Mouse (Mus musculus): ENCODE results near the gene Huwe1. TPM values are rescaled to one million over a fixed set of nuclear protein-coding genes. Genes with fewer than 3 reads are reported as not detected.

Huwe1 gene
- total RNA-seq, 1 experiment = 304 TPM

DNA sequence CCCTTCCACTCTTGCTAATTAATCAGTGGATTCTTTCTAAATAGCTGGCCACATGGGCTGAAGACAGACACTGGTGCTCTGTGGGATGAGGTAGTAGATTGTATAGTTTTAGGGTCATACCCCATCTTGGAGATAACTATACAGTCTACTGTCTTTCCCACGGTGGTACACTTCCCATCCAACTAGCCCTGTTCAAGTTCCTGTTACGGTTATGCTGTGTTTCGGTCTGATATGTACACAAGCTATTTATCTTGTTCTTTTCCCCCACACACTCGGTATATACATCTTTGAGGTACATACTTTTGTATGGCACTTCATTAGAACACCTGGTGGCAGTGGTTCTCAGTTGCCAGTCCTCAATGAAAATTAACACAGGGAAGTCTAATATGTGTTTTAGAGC is 111.7 kb downstream of the Huwe1 start:
- Histone ChIP-seq H3K27ac (ENCODE audit: insufficient read depth, low read depth, low read length, poor library complexity, severe bottlenecking) (no peak overlapping the region), H3K9me3 (ENCODE audit: control insufficient read depth, insufficient read depth, low read depth, low read length) (no peaks in the 10 kb centered on the region), H3K4me1 (ENCODE audit: control insufficient read depth in 2 of 2, insufficient read depth in 2 of 2, low read length in 2 of 2, poor library complexity in 1 of 2) (no peaks in the 10 kb centered on the region), H3K36me3 (ENCODE audit: control insufficient read depth, insufficient read depth, low read length, poor library complexity, severe bottlenecking) (peaks cover 33% of the 10 kb centered on the region), H3K4me3 (ENCODE audit: insufficient read depth in 1 of 2, low read depth in 1 of 2, low read length in 2 of 2, poor library complexity in 1 of 2, severe bottlenecking in 1 of 2) (no peak overlapping the region), H3K9ac (ENCODE audit: insufficient read depth, low read depth, low read length, poor library complexity, severe bottlenecking) (no peak overlapping the region)
- TF ChIP-seq HCFC1 (IDR thresholded peaks at IDR 0.05; ENCODE audit: borderline replicate concordance, insufficient read depth, low read length) (no peak), CHD2 (IDR thresholded peaks at IDR 0.05; ENCODE audit: low read depth, low read length) (no peak), ZNF384 (IDR thresholded peaks at IDR 0.05; ENCODE audit: low read depth, low read length) (no peak)
- in situ Hi-C loops (cut with MboI; ENCODE audit: low sequenced_read_pairs in 2 of 2, unreplicated experiment in 2 of 2) = loop anchor here in 1 of 2 experiments (10.0 kb wide), 1 partner anchor 47 kb away; no protein-coding TSS in a partner anchor
- no peak for DNase-seq (ENCODE audit: low read depth, low spot score)

DNA sequence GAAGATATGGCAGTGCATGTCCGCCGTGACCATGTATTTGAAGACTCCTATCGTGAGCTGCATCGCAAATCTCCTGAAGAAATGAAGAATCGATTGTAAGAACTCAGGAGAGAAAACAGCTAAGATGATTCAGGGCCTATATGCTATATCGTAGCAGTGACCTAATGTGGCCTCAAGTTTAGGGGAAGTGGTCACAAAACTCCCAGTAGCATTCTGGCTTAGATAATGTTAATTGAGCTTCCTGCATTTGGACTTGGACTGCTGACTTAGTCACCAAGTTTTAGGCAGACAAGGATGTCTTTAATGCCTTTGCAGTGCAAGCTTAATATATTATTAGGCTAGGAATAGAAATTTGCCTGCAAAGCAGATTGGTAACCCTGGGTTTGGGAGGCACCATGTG is 128.8 kb downstream of the Huwe1 start:
- Histone ChIP-seq H3K9ac (ENCODE audit: insufficient read depth, low read depth, low read length, poor library complexity, severe bottlenecking) (no peak overlapping the region), H3K36me3 (ENCODE audit: control insufficient read depth, insufficient read depth, low read length, poor library complexity, severe bottlenecking) (peaks cover 10% of the 10 kb centered on the region), H3K27ac (ENCODE audit: insufficient read depth, low read depth, low read length, poor library complexity, severe bottlenecking) (no peak overlapping the region), H3K4me3 (ENCODE audit: insufficient read depth in 1 of 2, low read depth in 1 of 2, low read length in 2 of 2, poor library complexity in 1 of 2, severe bottlenecking in 1 of 2) (no peak overlapping the region), H3K4me1 (ENCODE audit: control insufficient read depth in 2 of 2, insufficient read depth in 2 of 2, low read length in 2 of 2, poor library complexity in 1 of 2) (no peaks in the 10 kb centered on the region), H3K9me3 (ENCODE audit: control insufficient read depth, insufficient read depth, low read depth, low read length) (no peaks in the 10 kb centered on the region)
- DNase-seq (ENCODE audit: low read depth, low spot score) = no peak
- no peak for TF ChIP-seq ZC3H11A (IDR thresholded peaks at IDR 0.05; ENCODE audit: borderline replicate concordance, low read depth, low read length)
- TF ChIP-seq ZNF384 (IDR thresholded peaks at IDR 0.05; ENCODE audit: low read depth, low read length) = no peak
- no peak for TF ChIP-seq CHD2 (IDR thresholded peaks at IDR 0.05; ENCODE audit: low read depth, low read length)
- TF ChIP-seq HCFC1 (IDR thresholded peaks at IDR 0.05; ENCODE audit: borderline replicate concordance, insufficient read depth, low read length) = no peak
- TF ChIP-seq MAFK (IDR thresholded peaks at IDR 0.05; ENCODE audit: insufficient read depth, low read depth, low read length) = no peak
- in situ Hi-C loops (cut with MboI; ENCODE audit: low sequenced_read_pairs in 2 of 2, unreplicated experiment in 2 of 2) = no loop called here

DNA sequence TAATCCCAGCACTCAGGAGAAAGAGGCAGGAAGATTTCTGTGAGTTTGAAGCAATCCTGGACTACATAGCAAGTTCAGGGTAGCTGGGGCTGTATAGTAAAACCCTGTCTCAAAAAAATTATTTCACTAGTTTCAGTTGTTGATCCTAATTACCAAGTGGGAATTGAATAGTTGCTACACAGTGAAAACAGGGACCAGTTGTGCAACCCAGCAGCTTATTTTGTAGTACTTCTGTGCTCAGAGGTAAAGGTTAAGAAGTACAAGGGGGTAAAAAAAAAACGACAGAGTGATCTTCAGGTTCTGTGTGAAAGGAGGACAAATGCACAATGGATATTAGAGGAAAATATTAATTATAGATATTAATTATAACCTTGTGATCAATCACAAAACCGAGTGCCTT is 138.2 kb downstream of the Huwe1 start:
- H3K36me3 ChIP-seq (ENCODE audit: control insufficient read depth, insufficient read depth, low read length, poor library complexity, severe bottlenecking) = no peaks in the 10 kb centered on the region
- no peaks in the 10 kb centered on the region for H3K9me3 ChIP-seq (ENCODE audit: control insufficient read depth, insufficient read depth, low read depth, low read length)
- no peak for DNase-seq (ENCODE audit: low read depth, low spot score)
- no peak overlapping the region for H3K4me3 ChIP-seq (ENCODE audit: insufficient read depth in 1 of 2, low read depth in 1 of 2, low read length in 2 of 2, poor library complexity in 1 of 2, severe bottlenecking in 1 of 2)
- in situ Hi-C loops (cut with MboI; ENCODE audit: low sequenced_read_pairs in 2 of 2, unreplicated experiment in 2 of 2) = no loop called here
- H3K9ac ChIP-seq (ENCODE audit: insufficient read depth, low read depth, low read length, poor library complexity, severe bottlenecking) = no peak overlapping the region
- no peaks in the 10 kb centered on the region for H3K4me1 ChIP-seq (ENCODE audit: control insufficient read depth in 2 of 2, insufficient read depth in 2 of 2, low read length in 2 of 2, poor library complexity in 1 of 2)
- H3K27ac ChIP-seq (ENCODE audit: insufficient read depth, low read depth, low read length, poor library complexity, severe bottlenecking) = no peak overlapping the region
- TF ChIP-seq ZC3H11A (IDR thresholded peaks at IDR 0.05; ENCODE audit: borderline replicate concordance, low read depth, low read length) (no peak), ZNF384 (IDR thresholded peaks at IDR 0.05; ENCODE audit: low read depth, low read length) (no peak), HCFC1 (IDR thresholded peaks at IDR 0.05; ENCODE audit: borderline replicate concordance, insufficient read depth, low read length) (no peak), CHD2 (IDR thresholded peaks at IDR 0.05; ENCODE audit: low read depth, low read length) (no peak), MAFK (IDR thresholded peaks at IDR 0.05; ENCODE audit: insufficient read depth, low read depth, low read length) (no peak)

DNA sequence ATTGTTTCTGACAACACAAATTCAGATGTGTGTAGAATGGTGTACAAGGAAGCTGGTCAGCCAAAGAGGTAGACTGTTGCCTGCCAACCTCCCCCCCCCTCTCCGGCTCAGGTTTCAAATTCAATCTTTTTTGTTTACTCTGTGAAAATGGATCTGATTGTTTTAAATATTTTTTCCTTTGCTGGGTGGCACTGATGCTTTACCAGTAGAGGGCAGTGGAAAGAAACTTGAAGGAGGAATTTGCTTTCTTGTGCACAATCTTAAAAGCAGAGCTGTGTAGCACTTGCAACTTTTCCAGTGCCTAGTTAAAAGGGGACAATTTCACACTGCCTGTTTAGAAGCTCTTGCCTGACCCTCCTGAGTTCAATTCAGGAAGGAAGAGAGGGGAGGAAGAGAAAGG is 146.4 kb downstream of the Huwe1 start:
- Histone ChIP-seq H3K9me3 (ENCODE audit: control insufficient read depth, insufficient read depth, low read depth, low read length) (no peaks in the 10 kb centered on the region), H3K36me3 (ENCODE audit: control insufficient read depth, insufficient read depth, low read length, poor library complexity, severe bottlenecking) (no peaks in the 10 kb centered on the region), H3K9ac (ENCODE audit: insufficient read depth, low read depth, low read length, poor library complexity, severe bottlenecking) (no peak overlapping the region), H3K4me1 (ENCODE audit: control insufficient read depth in 2 of 2, insufficient read depth in 2 of 2, low read length in 2 of 2, poor library complexity in 1 of 2) (no peaks in the 10 kb centered on the region), H3K4me3 (ENCODE audit: insufficient read depth in 1 of 2, low read depth in 1 of 2, low read length in 2 of 2, poor library complexity in 1 of 2, severe bottlenecking in 1 of 2) (no peak overlapping the region), H3K27ac (ENCODE audit: insufficient read depth, low read depth, low read length, poor library complexity, severe bottlenecking) (no peak overlapping the region)
- no peak for TF ChIP-seq HCFC1 (IDR thresholded peaks at IDR 0.05; ENCODE audit: borderline replicate concordance, insufficient read depth, low read length)
- TF ChIP-seq CHD2 (IDR thresholded peaks at IDR 0.05; ENCODE audit: low read depth, low read length) = no peak
- no peak for TF ChIP-seq ZC3H11A (IDR thresholded peaks at IDR 0.05; ENCODE audit: borderline replicate concordance, low read depth, low read length)
- TF ChIP-seq MAFK (IDR thresholded peaks at IDR 0.05; ENCODE audit: insufficient read depth, low read depth, low read length) = no peak
- TF ChIP-seq ZNF384 (IDR thresholded peaks at IDR 0.05; ENCODE audit: low read depth, low read length) = no peak
- in situ Hi-C loops (cut with MboI; ENCODE audit: low sequenced_read_pairs in 2 of 2, unreplicated experiment in 2 of 2) = no loop called here
- DNase-seq (ENCODE audit: low read depth, low spot score) = no peak

DNA sequence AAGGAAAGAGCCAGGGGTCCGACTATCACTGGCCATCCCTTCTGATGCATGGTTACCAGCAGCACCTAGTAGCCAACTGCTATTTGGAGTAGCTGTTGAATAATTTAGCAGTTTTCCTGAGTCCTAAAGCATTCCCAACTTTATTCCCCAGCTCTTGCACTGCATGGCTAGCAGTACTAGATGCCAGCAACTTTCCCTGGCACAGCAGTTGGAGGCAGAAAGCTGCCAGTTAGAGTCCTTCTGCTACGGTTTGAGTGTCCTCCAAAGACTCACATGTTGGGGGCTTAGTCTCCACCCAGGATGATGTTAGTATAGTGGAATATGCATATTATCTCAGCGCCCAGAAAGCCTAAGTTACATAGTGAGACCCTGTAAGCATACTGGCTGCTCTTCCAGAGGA is 147.2 kb downstream of the Huwe1 start:
- no peaks in the 10 kb centered on the region for H3K36me3 ChIP-seq (ENCODE audit: control insufficient read depth, insufficient read depth, low read length, poor library complexity, severe bottlenecking)
- no peak for DNase-seq (ENCODE audit: low read depth, low spot score)
- H3K4me1 ChIP-seq (ENCODE audit: control insufficient read depth in 2 of 2, insufficient read depth in 2 of 2, low read length in 2 of 2, poor library complexity in 1 of 2) = no peaks in the 10 kb centered on the region
- no peak overlapping the region for H3K9ac ChIP-seq (ENCODE audit: insufficient read depth, low read depth, low read length, poor library complexity, severe bottlenecking)
- no peak overlapping the region for H3K27ac ChIP-seq (ENCODE audit: insufficient read depth, low read depth, low read length, poor library complexity, severe bottlenecking)
- H3K9me3 ChIP-seq (ENCODE audit: control insufficient read depth, insufficient read depth, low read depth, low read length) = no peaks in the 10 kb centered on the region
- H3K4me3 ChIP-seq (ENCODE audit: insufficient read depth in 1 of 2, low read depth in 1 of 2, low read length in 2 of 2, poor library complexity in 1 of 2, severe bottlenecking in 1 of 2) = no peak overlapping the region
- in situ Hi-C loops (cut with MboI; ENCODE audit: low sequenced_read_pairs in 2 of 2, unreplicated experiment in 2 of 2) = no loop called here
- TF ChIP-seq ZC3H11A (IDR thresholded peaks at IDR 0.05; ENCODE audit: borderline replicate concordance, low read depth, low read length) = no peak
- no peak for TF ChIP-seq MAFK (IDR thresholded peaks at IDR 0.05; ENCODE audit: insufficient read depth, low read depth, low read length)
- TF ChIP-seq CHD2 (IDR thresholded peaks at IDR 0.05; ENCODE audit: low read depth, low read length) = no peak
- TF ChIP-seq ZNF384 (IDR thresholded peaks at IDR 0.05; ENCODE audit: low read depth, low read length) = no peak
- TF ChIP-seq HCFC1 (IDR thresholded peaks at IDR 0.05; ENCODE audit: borderline replicate concordance, insufficient read depth, low read length) = no peak
